Mouse (Mus musculus): ENCODE data around the gene Polr3k. TPM values are rescaled to one million over a fixed set of nuclear protein-coding genes. Genes with fewer than 3 reads are reported as not detected.

Gene Polr3k
- 10 to 100 TPM; 61.8 to 80.2 TPM for polyA plus RNA-seq (2017; shearing (Covaris generic))

DNA sequence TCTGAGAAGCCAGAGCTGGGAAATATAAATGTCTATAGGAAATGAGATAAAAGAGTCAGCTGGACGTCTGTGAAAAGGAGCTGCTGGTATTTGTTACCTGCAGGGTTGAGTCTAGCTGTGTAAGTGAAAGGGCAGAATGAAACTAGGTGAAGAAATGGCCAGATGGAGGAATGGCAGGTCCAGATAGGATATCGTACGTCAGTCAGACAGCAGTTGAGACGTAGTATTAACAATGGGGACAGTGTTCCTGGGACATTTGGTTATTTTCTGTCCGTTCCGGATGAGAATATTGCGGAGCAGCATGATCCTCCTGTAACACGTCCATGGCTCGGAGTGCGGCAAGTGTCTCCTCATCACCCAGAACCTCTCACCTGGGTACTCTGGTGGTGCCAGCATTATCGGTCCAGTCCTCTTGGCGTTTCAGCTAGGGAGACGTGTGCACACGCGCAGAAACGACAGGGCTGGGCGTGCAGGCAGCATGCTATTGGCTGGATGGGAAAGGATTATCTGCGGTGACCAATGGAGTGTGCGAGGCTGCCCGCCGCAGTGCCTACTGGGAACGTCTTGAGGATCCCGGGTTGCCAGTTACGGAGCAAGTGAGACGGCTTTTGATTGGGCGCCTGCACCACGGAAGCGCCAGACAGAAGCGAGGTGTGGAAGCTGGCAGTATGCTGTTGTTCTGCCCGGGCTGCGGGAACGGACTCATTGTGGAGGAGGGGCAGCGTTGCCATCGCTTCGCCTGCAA is at the start of gene Polr3k:
Gene Polr3k, plus strand, starts transcription at position 547 of the 745 bp plus-strand sequence.
- peak; percentile 99 for ATAC-seq

DNA sequence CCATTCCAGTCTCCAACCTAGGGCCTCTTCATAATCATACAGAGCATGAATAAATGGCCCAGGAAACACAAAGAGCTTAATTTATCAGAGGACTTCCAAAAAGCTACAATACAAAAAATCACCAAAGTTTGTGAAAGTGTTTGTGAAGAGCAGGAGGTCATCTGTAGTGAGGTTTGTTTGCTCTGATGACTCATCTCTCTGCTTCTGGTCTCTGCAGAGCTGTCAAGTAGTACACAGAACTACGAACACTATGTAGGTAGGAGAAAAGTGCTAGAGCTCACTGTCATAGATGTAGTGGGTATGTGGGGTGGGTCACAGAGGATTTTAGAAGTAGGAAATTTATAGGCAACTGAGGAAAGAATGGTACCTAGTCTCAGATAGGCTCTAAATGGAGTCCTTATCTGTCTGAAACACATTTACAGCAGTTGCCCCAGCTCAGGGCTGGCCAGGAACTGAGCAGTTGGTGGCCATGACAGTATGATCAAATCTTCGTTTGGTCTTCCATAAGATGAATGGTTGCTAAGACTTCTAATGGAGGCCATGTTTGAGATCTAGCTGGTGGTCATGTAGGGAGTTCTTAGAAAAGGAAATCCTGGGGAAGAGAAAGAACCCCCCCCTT is 35.0 kb upstream of the Polr3k start:
- no peak for ATAC-seq

DNA sequence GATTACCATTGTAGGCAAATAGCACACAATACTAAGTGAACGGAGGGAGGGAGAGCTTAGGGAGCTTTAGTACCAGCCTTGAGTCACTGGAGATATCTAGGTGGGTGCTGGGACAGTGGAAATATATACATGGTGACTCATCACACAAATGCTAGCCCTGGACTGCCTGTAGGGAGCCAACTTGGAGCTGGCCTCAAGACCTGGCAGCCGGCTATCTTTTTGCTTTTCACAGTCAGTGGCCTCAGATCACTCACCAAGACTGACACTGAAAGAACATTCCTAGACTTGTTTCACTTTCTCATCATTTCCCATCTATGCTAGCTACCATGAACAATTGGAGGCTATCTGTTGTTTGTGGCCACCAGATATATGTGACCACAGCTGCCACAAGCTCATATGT is 31.4 kb upstream of the Polr3k start:
- ATAC-seq = no peak

DNA sequence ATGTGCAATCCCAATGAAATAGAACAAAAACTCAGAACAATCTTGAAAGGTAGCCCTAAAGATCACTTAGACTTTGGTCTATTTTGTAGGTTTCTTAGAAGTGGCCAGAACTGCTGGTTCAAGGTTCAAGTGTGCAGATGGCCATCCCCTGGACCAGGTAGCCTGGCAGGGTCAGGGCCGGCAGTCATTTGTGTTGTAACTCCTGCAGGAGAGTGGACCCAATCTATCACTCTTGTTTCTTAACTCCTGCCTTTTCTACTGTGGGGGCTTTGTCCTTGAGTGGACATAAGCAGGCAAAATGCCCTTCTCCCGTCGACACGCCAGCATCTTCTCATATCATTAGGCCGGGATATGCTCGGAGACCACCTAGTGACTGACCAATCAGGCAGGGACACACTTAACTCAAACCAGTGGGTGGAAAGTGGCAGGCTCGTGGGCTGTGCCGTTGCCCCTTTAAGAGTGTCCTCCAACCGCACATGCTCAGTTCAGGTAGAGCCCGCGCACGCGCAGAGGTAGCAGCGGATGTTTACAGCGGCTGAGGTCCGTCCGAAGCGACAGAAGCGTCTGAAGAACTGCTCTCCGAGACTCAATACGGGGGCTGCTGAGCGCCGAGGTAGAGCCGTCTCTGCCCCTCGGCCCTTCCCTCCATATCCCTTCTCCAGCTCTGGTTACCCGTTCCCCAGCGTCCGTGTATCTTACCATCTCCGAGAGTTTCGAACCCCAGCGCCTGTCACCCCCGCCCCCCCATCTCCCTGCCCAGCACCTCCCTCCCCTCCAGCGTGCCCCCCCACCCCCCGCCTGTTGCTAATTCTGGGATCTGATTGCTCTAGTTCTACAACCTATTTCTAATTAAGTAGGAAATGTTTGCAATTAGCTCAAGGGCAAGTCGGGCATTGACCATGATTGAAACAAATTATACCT is 26.5 kb upstream of the Polr3k start, which contains the start of gene Pcmtd2:
Gene Pcmtd2, plus strand, starts transcription at position 483 of the 921 bp plus-strand sequence.
- ATAC-seq = peak; percentile 98

DNA sequence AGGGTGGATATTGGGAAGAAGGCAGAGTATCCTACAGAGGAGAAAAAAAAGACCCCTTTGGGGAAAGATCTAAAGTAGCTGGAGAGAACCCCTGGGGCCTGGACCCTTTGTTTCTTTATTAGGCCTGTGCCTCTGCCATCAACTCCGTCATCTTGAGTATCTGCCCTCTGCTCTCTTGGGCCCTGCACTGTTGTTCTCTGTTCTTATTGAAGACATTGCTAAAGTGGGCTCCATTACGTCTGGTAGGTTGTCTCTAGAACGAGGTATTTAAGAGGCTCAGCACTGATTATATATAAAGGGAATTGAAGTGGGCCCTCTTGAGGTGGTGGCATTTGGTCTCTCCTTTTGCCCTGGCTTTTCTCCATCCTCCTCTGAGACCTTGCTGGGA is 25.9 kb upstream of the Polr3k start:
- ATAC-seq = no peak

DNA sequence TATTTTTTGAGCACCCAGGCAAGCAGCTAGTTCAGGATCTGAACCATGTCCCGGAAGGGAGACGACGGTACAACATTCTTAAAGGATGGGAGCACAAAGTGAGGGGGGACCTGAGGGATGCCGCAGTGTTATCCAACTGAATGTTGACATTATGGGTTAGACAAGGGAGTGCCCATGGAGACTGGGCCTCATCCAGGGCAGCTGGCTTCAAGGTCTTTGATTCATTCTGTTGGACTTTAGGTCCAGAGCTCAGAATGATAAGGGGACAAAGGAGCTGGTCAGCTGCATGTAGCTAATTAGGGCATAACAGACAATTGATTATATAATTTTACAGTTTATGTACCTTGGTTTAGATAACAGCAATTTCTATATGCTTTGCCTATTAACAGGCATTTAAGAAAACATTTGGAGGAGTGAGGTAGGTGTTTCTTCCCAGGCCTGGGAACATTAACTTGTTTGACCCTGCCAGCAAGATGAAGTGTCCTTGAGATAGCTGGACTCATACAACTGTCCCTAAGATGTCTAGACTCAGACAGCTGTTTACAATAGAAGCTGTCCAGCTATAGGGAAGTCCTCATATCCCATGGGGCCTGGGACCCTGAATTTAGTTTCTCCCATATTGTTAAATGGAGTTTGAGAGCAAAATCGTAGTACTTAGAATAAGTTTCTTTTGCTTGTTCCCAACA is 18.3 kb upstream of the Polr3k start:
- no peak for ATAC-seq

DNA sequence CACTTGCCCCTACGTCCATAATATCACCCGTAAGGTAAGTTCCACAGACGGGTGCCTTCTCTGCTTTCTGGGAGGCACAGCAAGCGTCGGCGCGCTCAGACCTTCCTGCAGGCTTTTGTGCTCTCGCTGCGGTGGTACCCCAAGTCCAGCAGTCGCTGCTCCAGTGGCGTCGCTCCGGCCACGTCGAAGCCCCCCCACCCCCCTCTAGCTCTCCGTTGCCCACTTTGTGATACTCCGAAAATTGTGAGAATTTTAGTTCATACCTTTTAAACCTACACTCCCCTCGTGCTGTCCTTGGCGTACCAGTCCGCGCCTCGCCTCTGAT is 361 bp downstream of the Polr3k start:
- ATAC-seq = peak; percentile 0

DNA sequence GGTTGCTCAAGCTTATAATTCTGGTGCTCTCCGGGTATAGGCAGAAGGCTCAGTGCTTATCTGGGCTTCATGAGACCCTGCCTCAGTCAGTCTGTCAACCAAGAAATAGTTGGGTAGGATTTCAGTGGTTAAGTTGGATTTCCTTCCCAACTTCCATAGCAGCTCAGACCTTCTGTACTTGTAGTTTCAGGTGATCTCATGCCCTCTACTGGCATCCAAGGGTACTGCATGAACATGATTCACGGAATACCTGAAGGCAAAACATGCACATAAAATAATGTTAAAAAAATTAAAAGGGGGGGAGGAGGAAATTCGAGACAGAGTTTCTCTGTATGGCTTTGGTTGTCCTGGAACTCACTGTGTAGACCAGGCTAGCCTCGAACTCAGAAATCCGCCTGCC is 2.8 kb downstream of the Polr3k start:
- ATAC-seq = no peak

DNA sequence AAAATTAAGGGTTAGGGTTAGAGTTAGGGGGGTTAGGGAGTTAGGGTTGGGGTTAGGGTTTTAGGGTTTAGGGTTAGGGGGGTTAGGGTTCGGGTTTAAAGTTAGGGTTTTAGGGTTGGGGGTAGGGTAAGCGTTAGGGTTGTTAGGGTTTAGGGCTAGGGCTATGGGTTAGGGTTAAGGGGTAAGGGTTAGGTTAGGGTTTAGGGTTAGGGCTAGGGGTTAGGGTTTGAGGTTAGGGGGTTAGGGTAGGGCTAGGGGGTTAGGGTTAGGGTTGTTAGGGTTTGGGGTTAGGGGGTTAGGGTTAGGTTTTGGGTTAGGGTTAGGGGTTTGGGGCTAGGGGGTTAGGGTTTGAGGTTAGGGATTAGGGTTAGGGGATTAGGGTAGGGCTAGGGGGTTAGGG is 6.9 kb downstream of the Polr3k start:
- ATAC-seq = no peak

DNA sequence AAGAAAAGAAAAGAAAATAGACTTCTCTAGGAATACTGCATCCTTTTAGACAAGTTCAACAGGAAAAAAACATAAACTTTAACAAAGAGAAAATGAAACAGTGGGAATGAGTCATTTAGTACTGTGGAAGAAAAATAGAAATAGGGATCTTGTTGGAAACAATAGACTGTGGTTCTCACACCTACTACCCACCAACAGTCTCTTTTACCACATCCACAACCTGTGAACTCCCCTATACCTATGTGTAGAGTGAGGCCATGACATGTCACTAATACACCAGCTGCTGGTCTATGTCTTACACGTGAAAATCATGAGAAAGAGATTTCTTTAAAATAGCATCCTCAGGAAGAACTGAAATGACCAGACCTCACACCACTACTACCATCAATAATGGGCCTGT is 14.8 kb downstream of the Polr3k start:
- peak; percentile 73 for ATAC-seq

DNA sequence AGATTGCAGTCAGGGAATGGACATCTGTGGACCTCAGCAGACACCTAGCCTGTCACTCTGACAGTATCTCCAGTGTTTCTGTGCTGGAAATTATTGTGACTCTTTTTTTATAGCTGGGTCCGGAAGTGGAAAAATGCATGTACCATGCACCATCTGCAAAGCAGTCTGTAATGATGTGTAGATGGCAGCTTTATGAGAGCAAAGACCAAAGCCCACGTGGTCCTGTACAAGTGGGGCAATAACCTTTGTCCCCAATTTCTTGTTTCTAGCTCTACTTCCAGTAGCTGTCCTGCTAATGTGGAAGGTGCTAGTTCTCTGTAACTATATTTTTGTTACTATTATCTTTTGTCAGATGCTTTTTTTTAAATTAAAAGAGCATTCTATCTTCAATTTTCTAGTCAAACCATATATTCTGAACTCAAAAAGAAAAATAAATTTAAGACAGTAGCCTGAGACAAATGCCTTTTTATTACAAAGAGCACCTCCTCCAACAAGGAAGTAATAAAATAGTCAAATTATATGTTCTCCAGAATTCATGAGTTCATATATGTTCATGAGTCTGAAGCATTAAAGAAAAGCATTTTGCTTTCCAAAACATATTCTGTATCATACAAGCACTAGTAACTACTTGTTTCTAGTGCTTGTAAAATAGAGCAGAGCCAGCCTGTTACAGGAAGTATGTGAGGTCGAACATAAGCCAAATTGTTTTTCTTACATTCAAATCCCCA is 19.0 kb downstream of the Polr3k start:
- ATAC-seq = no peak

DNA sequence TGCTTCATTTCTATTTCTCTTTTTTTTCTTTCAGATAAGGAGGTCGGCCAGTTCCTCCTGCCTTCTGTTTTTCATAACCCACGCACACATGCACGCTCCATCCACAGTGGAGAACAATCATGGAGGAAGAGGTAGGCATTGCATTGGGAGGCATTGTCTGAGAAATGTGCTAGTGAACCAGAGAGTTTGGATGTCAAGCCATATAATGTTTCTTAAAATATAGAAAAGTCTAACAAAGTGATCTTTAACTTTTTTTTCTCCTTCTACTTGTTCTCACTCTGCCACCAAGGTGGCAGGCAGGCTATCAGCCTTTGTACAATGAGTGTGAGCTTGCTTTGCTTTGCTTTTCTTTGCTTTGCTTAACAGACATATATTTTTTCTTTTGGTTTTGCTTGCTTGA is 53.7 kb downstream of the Polr3k start:
- ATAC-seq = no peak

DNA sequence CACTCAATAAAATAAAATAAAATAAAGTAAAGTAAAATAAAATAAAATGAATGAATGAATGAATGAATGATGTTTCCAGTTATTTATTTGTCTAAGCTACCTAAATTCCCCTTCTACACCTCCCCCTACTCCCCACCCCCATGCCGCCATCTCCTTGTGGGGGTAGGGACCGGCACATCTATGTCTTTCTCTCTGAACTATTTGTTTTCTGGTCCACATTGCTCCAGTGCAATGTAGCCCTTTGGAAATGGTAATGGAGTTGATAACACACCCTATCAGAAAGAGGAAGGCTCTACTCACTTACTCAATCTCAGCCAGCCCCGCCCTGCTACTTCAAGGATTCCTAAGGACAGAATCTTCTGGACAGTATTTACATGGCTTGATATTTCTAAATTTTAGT is 54.4 kb downstream of the Polr3k start:
- no peak for ATAC-seq

Other genes with a start within 250 kb of the Polr3k start
- not detected for gene Gm29797, start 207.3 kb upstream of the Polr3k start, polyA plus RNA-seq (2017; shearing (Covaris generic))
- gene Sox18, start 192.7 kb upstream of the Polr3k start, polyA plus RNA-seq (2017; shearing (Covaris generic)) = not detected
- gene Tcea2, start 184.0 kb upstream of the Polr3k start, polyA plus RNA-seq (2017; shearing (Covaris generic)) = 10 to 100 TPM in 1 of 2 experiments, 1 to 10 TPM in 1; 9.8 to 12.1 TPM
- gene Rgs19, start 170.4 kb upstream of the Polr3k start, polyA plus RNA-seq (2017; shearing (Covaris generic)) = 100 to 1,000 TPM; 199 to 210 TPM
- gene Lkaaear1, start 165.9 kb upstream of the Polr3k start, polyA plus RNA-seq (2017; shearing (Covaris generic)) = not detected
- gene Oprl1, start 149.3 kb upstream of the Polr3k start, polyA plus RNA-seq (2017; shearing (Covaris generic)) = not detected
- not detected for gene Myt1, start 101.0 kb upstream of the Polr3k start, polyA plus RNA-seq (2017; shearing (Covaris generic))
- 10 to 100 TPM; 41.1 to 47.7 TPM for gene Pcmtd2, start 26.5 kb upstream of the Polr3k start, polyA plus RNA-seq (2017; shearing (Covaris generic))
- not detected for gene Gm14496, start 126.8 kb downstream of the Polr3k start, polyA plus RNA-seq (2017; shearing (Covaris generic))